Mouse (Mus musculus) left cerebral cortex, adult 18-20 months (tissue): Measurements from ENCODE around the gene Car6. TPM values are rescaled to one million over a fixed set of nuclear protein-coding genes. Genes with fewer than 3 reads are reported as not detected.

Experiments
- DNase-seq, 2 experiments: peaks; one replicate each; pipeline ENCODE4 v3.0.0; 2021 to 2022; ENCODE audit warnings: low spot score in 2 of 2, mixed read lengths in 1 of 2
- long read RNA-seq, 2 experiments: library from polyadenylated mRNA; stranded (forward); transcript quantifications; one replicate each; pipeline ENCODE4 v2.0.0; 2021
- total RNA-seq, 2 experiments: library from RNA; stranded (reverse); gene quantifications; 2 replicates each; pipeline ENCODE4 v1.2.3; 2021

Car6 gene
- total RNA-seq: not detected
- long read RNA-seq, experiment 1: 0 reads
- long read RNA-seq, experiment 2: 0 reads

GRCm38 (mm10) chr4:150201232-150201631, at the start of gene Car6:
TSS of gene Car6 (minus strand) at chr4:150201332.
- DNase-seq: no peak

GRCm38 (mm10) chr4:150249731-150250270, 48.7 kb upstream of the Car6 start:
- peak in 1 of 2 experiments; percentile 18 for DNase-seq

- DNase-seq: no peak
These were observed 47.8 kb upstream of the Car6 start for GRCm38 (mm10) chr4:150248917-150249316.

GRCm38 (mm10) chr4:150248009-150248408, 46.9 kb upstream of the Car6 start:
- DNase-seq: peak; percentile 69 to 78

DNA sequence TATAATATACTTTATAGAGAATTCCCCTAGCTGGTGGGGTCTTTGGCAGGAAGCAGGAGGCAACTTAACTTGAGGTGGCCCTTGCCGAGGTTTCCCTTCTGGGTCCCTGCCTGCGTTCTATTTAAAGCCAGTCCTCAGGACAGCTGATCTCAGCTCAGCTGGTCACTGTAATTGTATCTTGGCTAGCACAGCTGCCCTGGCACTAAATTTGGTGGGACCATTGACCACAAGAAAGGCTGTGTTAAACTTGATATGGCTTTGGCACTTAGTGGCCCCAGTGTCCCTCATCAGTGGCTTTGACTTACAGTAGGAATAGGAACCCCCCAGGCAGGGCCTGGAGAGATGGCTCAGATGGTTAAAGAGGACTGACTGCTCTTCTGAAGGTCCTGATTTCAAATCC, 44.7 kb upstream of the Car6 start:
- no peak for DNase-seq

- no peak for DNase-seq
These were observed 41.6 kb upstream of the Car6 start for GRCm38 (mm10) chr4:150242745-150243144.

- no peak for DNase-seq
These were observed 40.6 kb upstream of the Car6 start for GRCm38 (mm10) chr4:150241708-150242107.

DNA sequence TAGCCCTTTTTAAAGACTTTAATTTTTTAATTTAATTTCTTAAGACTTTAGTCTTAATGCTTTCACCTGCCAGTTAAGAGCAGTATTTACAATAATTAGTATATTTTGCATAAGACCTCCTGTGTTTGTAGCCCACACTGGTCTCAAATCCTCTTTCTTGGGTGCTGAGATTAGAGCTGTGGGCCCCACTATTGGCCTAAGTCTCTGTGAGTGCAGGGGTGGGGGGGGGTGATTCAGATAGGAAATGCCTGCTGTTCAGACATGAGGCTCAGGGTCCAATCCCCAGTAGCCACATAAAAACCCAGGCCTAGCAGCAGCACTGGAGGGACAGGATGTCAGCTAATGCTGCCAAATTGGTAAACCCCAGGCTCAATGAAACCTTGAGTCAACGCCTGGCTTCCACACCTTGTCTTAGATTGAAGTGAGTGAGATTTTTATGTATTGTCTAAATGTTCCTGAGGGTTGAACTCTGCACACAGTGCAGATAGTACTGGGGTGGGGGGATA, 39.3 kb upstream of the Car6 start:
- DNase-seq: no peak

DNA sequence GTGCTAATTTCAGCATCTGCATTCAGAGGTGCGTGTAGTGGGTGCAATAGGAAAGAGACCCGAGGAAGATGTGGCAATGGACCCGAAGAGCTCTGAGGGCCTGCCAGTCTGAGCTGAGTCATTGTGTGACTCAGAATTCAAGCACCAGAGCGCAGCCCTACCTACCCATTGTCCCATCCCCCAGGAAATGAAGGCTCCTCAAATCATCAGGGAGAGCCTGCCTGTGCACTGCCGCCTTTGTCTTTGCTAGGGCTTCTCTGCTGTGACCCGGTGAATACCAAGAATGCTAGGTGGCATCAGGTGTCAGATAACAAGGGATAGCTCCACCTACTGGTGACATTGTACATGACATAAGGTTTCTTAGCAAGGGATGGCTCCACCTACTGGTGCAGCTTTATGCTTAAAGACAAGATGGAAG, 38.8 kb upstream of the Car6 start:
- peak; percentile 57 to 69 for DNase-seq

DNA sequence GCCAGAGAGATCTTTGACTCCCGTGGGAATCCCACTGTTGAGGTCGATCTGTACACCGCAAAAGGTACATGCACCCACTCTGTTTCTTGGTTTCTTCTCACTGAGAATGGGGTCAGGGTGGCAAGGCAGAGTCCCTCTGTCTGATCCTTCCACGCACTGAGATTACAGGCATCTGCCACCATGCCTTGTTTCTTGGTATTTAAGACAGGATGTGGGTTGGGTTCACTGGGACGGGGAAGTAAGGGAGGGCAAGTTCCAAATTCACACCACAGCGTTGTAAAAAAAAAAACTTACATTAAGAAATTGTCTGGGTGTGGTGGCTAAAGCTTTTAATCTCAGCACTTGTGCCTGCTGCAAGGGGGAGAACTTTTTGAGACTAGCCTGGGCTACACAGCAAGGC, 38.4 kb upstream of the Car6 start:
- DNase-seq: no peak

GRCm38 (mm10) chr4:150239087-150239480, 38.0 kb upstream of the Car6 start:
- DNase-seq: no peak

- DNase-seq: no peak
These were observed 37.4 kb upstream of the Car6 start for GRCm38 (mm10) chr4:150238433-150239086.

DNA sequence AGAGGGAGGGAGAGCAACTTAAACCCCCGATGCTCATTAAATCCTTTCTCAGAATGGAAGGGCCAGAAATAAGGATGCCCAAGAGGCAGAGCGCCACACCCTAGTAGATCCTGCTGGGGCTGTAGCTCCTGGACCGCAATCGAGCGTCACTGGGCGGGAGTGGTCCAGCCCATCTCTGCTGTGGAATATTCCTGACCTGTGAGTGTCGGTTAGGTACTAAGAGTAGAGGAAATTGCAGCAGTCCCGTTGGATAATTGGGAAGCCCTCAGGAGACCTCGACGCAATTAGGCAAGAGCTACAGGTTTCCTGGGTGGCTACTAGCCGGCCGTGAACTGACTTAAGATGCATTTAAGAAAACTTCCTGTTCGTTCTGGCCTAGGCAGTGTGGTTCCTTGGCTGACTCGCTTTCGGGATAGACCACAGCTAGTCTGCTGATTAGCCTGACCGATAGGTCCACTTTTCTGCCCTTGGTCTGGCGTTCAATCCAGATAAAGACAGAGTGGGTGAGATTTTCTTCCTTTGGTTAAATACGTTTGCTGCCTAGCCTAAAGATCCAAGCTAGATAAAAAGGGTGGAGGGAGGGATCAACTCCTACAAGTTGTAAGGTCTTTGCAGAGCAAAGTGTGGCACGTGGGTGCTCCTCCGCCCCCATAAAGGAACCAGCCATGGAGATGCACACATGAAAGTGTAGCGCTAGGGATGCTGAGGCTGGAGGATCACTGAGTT, 36.7 kb upstream of the Car6 start:
- no peak for DNase-seq

GRCm38 (mm10) chr4:150236521-150237481, 35.7 kb upstream of the Car6 start, which contains the start of gene Eno1:
TSS of gene Eno1 (plus strand) at chr4:150236721.
- DNase-seq: peak; percentile 95 to 97

GRCm38 (mm10) chr4:150236031-150236430, 34.9 kb upstream of the Car6 start:
- no peak for DNase-seq

DNA sequence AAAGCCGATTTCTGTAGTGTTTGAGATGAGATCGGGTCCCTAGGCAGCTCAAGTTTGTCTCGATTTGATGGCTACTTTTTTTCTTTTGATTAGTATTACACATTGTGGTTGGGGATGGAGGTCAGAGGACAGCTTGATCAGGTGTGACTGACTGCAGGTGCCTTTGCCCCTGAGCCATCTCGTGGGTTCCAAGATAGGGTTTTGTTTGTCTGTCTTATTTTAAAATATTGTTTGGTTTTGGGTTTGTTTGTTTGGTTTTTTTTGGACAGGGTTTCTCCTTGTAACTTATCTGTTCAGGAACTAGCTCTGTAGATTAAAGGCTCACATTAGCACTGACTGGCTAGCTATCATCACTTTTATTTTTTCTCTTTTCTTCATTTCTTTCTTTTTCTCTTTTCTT, 34.5 kb upstream of the Car6 start:
- DNase-seq: no peak

DNA sequence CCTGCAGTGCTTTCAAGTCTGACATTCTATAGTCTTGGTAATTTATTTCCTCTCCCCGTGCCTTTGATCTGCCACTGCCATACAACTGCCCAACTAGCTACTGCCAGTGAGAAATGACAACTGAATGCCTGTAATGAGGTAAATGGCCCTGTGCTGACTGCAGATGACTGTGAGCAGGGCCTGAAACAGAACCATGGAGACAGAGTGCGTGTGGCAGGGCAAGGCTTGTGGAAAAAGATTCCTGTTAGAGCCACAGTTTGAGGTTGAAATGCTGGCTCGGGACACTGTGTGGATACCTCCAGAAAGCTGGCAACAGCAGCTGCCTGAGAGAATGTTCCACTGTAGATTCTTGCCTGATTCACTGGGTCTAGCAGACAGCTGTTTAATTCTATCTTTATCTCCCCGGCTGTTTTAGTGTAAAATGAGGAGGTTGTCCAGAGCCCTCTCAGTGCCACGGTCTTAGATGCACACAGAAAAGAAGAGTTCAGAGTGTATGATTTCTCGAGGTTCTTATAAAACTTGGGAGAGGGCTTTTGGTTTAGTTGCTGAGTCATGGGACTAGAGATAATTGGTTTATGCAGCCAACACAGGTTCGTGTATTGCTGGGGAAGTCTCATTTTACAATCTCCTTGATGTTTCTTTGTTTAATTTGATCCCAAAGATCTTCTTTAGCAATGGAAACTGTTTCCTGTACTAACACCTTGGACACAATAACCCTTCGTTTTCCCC, 33.6 kb upstream of the Car6 start:
- no peak for DNase-seq

DNA sequence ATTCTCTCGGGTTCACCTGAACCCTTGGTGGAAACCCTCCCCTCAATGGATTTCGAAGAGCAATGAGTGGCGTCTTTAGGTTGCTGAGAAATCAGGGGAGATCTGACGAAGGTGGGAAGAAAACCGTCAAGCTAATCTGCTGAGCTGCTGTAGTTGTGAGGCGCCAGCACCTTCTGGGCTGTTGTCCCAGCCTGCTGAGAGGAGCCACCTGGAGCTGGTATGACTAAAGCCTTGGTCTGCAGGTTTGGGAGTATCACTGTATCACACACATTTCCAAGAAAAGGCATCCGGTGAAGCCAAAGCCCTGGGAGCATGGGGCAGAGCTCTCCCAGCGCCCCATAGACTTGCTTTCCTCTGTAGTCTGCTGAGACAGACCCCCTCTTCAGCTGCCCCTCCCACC, 30.7 kb upstream of the Car6 start:
- peak in 1 of 2 experiments; percentile 38 for DNase-seq

GRCm38 (mm10) chr4:150230460-150231407, 29.6 kb upstream of the Car6 start:
- peak; percentile 63 to 75 for DNase-seq
